Mouse (Mus musculus) cortical plate, adult 2 months (tissue): ENCODE data around the gene Ssb.

Source experiments
- CTCF ChIP-seq: fragments of 200-500 bp; IDR thresholded peaks from 2 replicates; pipeline ENCODE4 v1.5.1; 2011; ENCODE audit warnings: mild to moderate bottlenecking, control low read depth, low read length; ENCODE audit not compliant: insufficient read depth; ENCODE audit errors: extremely low read depth
- POLR2A ChIP-seq: fragments of 200-500 bp; IDR thresholded peaks from 2 replicates; pipeline ENCODE4 v1.6.1; 2011; ENCODE audit warnings: mild to moderate bottlenecking, low read length, control low read depth; ENCODE audit not compliant: insufficient read depth; ENCODE audit errors: extremely low read depth

DNA sequence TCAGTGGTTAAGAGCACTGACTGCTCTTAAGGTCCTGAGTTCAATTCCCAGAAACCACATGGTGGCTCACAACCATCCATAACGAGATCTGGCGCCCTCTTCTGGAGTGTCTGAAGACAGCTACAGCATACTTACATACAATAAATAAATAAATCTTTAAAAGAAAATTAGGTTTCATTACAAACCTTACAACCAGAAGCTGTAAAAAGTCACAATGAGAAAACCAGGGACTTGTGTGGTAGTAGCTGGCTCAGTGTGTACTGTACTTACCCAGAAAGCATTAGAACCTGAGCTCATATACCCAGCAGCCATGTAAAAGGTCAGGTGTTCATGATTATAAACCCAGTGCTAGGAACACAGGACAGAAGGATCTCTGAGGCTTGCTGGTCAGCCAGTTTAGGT lies 22.6 kb downstream of the Ssb start:
- TF ChIP-seq CTCF (no peak), POLR2A (no peak)
